Mouse (Mus musculus) forebrain, embryonic 15.5 days (tissue): ENCODE data around the gene Tfdp2. TPM values are rescaled to one million over a fixed set of nuclear protein-coding genes. Genes with fewer than 3 reads are reported as not detected.

Experiments
- ATAC-seq: fragments of 200-750 bp; cut with Nextera tagmentation; replicated peaks from 2 replicates; pipeline ENCODE4 v1.8.0; 2017; ENCODE audit warnings: mild to moderate bottlenecking, moderate TSS enrichment, moderate library complexity
- H3K27ac ChIP-seq: fragments of 300-500 bp; sonication (generic); replicated peaks from 2 replicates; pipeline ENCODE4 v1.5.1; 2015; ENCODE audit warnings: mild to moderate bottlenecking, inconsistent platforms
- H3K27me3 ChIP-seq: fragments of 300-500 bp; sonication (generic); 2 replicates; pipeline ENCODE4 v1.6.1; 2015; ENCODE audit warnings: inconsistent platforms
- H3K36me3 ChIP-seq: fragments of 300-500 bp; sonication (generic); 2 replicates; pipeline ENCODE4 v1.6.1; 2015; ENCODE audit warnings: mild to moderate bottlenecking, inconsistent platforms
- H3K4me1 ChIP-seq: fragments of 300-500 bp; sonication (generic); 2 replicates; pipeline ENCODE4 v1.6.1; 2015; ENCODE audit warnings: inconsistent platforms
- H3K4me2 ChIP-seq: fragments of 300-500 bp; sonication (generic); replicated peaks from 2 replicates; pipeline ENCODE4 v1.6.1; 2015; ENCODE audit warnings: mild to moderate bottlenecking, inconsistent platforms
- H3K4me3 ChIP-seq: fragments of 300-500 bp; sonication (generic); 2 replicates; pipeline ENCODE4 v1.5.1; 2015; ENCODE audit warnings: mild to moderate bottlenecking, inconsistent platforms
- H3K9ac ChIP-seq: fragments of 300-500 bp; sonication (generic); replicated peaks from 2 replicates; pipeline ENCODE4 v1.6.1; 2015; ENCODE audit warnings: mild to moderate bottlenecking, inconsistent platforms
- H3K9me3 ChIP-seq: fragments of 300-500 bp; sonication (generic); 2 replicates; pipeline ENCODE4 v1.6.1; 2016; ENCODE audit warnings: inconsistent platforms
- WGBS: fragments of 180-500 bp; shearing (Covaris S2); methylation state at CpG from one replicate; pipeline ENCODE4 v1.1.7; 2015; ENCODE audit warnings: mixed read lengths; 5-methylcytosine and 5-hydroxymethylcytosine counted together
- polyA plus RNA-seq: library from polyadenylated mRNA; unstranded; fragments of >200 nt; fragmentation: Nextera tagmentation; extraction: Ambion mirVana; gene quantifications from 2 replicates; pipeline ENCODE4 v1.2.1, GENCODE M21; 2015

Tfdp2 gene
- polyA plus RNA-seq, 1 experiment from 2014 or later, result 34.7 TPM

DNA sequence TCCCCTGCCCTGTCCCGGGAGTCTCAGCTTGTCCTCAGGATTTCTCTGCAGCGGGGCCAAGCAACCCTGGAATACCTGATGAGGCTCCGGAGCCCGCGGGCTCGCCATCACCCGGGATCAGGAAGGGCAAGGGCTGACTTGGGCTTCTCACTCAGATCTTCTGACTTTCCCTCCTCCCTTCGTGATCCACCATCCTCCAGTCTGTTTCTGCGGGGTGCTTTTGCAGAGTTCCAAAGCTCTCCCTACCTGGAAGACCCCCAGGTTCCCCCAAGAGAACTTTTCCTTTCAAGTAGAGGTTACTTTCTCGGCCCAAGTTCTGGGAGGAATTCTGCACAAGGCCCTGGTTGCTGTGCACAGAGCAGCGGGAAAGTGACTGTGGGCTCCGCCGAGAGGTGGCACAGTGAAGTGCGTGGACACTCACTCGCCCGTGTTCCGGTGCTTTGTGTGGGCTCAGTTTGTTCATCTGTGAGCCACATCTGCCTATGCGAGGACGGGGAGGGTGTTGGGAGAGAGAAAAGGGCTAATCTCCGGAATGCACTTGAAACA, 634 bp downstream of the Tfdp2 start:
- H3K4me3 ChIP-seq, result peak overlapping the region; percentile 64
- H3K4me2 ChIP-seq, result peak overlapping the region; percentile 95
- no peaks in the 10 kb centered on the region for H3K36me3 ChIP-seq
- no peak; the same call in 1 of the 2 replicates for ATAC-seq
- no peaks in the 10 kb centered on the region for H3K27me3 ChIP-seq
- H3K9me3 ChIP-seq, result no peaks in the 10 kb centered on the region
- H3K9ac ChIP-seq, result peak overlapping the region; percentile 68
- H3K4me1 ChIP-seq, result peaks cover 14% of the 10 kb centered on the region
- under 1% methylated on average over 20 of the region's 20 CpGs for WGBS
- peak overlapping the region; percentile 62 for H3K27ac ChIP-seq

GRCm38 (mm10) chr9:96197806-96198205, 1.7 kb downstream of the Tfdp2 start:
- WGBS, result 72% methylated on average over 9 of the region's 9 CpGs
- H3K9ac ChIP-seq, result no peak overlapping the region
- H3K4me3 ChIP-seq, result no peak overlapping the region
- H3K9me3 ChIP-seq, result no peaks in the 10 kb centered on the region
- H3K27me3 ChIP-seq, result no peaks in the 10 kb centered on the region
- H3K36me3 ChIP-seq, result no peaks in the 10 kb centered on the region
- peak overlapping the region; percentile 95; the same call in 1 of the 2 replicates for H3K4me2 ChIP-seq
- no peak for ATAC-seq
- H3K27ac ChIP-seq, result no peak overlapping the region
- H3K4me1 ChIP-seq, result peaks cover 14% of the 10 kb centered on the region

GRCm38 (mm10) chr9:96203663-96204062, 7.6 kb downstream of the Tfdp2 start:
- no peak for ATAC-seq
- H3K36me3 ChIP-seq, result no peaks in the 10 kb centered on the region
- no peaks in the 10 kb centered on the region for H3K4me1 ChIP-seq
- no peak overlapping the region for H3K27ac ChIP-seq
- no peak overlapping the region for H3K4me3 ChIP-seq
- no peaks in the 10 kb centered on the region for H3K27me3 ChIP-seq
- no peaks in the 10 kb centered on the region for H3K9me3 ChIP-seq
- no peak overlapping the region for H3K9ac ChIP-seq
- whole genome bisulfite sequencing, result 97% methylated on average over 3 of the region's 3 CpGs
- no peak overlapping the region for H3K4me2 ChIP-seq

DNA sequence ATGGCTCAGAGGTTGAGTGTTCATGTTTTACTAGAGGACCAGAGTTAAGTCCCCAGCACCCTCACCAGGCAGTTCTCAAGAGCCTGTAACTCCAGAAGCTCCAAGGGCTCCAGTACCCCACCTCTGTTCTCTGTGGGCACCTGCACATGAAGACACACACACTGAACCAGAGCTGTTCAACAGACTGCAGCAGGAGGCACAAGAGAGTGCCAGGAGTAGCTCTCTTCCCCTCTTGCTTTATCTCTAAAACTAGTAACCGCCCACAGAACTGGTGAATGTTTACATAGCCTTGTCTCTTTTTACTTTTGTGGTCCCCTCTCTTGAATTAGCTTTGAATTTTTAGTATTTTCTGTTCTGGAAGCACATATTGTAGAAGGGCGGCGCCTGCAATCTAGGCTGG, 11.4 kb downstream of the Tfdp2 start:
- H3K9ac ChIP-seq, result no peak overlapping the region
- no peaks in the 10 kb centered on the region for H3K4me1 ChIP-seq
- no peak overlapping the region for H3K4me3 ChIP-seq
- H3K36me3 ChIP-seq, result no peaks in the 10 kb centered on the region
- H3K4me2 ChIP-seq, result no peak overlapping the region
- H3K27me3 ChIP-seq, result no peaks in the 10 kb centered on the region
- no peak overlapping the region for H3K27ac ChIP-seq
- WGBS, result 96% methylated on average over 3 of the region's 3 CpGs
- no peaks in the 10 kb centered on the region for H3K9me3 ChIP-seq
- ATAC-seq, result no peak

- WGBS, result 85% methylated on average over 3 of the region's 3 CpGs
- ATAC-seq, result no peak
- no peaks in the 10 kb centered on the region for H3K27me3 ChIP-seq
Observed at GRCm38 (mm10) chr9:96213036-96213645, 17.1 kb downstream of the Tfdp2 start.

DNA sequence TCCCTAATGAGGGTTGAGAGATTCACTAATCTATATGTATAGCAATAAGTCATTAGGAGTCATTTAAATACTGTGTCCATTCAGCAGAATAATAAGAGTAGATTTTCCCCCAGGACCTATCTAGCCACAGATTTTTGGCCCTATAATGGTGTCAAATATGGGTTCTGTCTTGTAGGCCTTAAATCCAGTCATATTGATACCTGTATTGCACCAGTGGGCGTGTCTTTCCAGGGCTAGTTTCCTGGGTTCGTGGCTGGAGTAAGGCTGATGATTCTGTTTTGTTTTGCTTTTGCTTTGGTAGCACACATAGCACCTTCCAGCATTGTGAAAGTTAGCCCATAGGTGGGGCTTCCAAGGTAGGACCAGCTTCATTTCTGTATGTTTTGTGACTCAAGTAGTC, 18.1 kb downstream of the Tfdp2 start:
- WGBS, result 91% methylated on average over 2 of the region's 2 CpGs
- no peak for ATAC-seq
- H3K9me3 ChIP-seq, result no peaks in the 10 kb centered on the region

More at GRCm38 (mm10) chr9:96213036-96213645, 17.1 kb downstream of the Tfdp2 start:
- Histone ChIP-seq H3K27ac (no peak overlapping the region), H3K4me1 (peaks cover under 1% of the 10 kb centered on the region; the same call in 1 of the 2 replicates), H3K4me3 (no peak overlapping the region), H3K36me3 (no peaks in the 10 kb centered on the region), H3K9ac (no peak overlapping the region), H3K9me3 (no peaks in the 10 kb centered on the region), H3K4me2 (no peak overlapping the region)

GRCm38 (mm10) chr9:96217299-96217698, 21.2 kb downstream of the Tfdp2 start:
- 97% methylated on average over 1 of the region's 1 CpGs for WGBS
- no peak overlapping the region for H3K4me2 ChIP-seq
- H3K4me3 ChIP-seq, result no peak overlapping the region
- H3K36me3 ChIP-seq, result no peaks in the 10 kb centered on the region
- H3K9ac ChIP-seq, result no peak overlapping the region
- no peaks in the 10 kb centered on the region for H3K27me3 ChIP-seq
- H3K4me1 ChIP-seq, result peaks cover 17% of the 10 kb centered on the region
- H3K27ac ChIP-seq, result no peak overlapping the region
- ATAC-seq, result no peak
- no peaks in the 10 kb centered on the region for H3K9me3 ChIP-seq

More for the DNA sequence above, 18.1 kb downstream of the Tfdp2 start:
- H3K9ac ChIP-seq, result no peak overlapping the region
- no peaks in the 10 kb centered on the region for H3K27me3 ChIP-seq
- H3K27ac ChIP-seq, result no peak overlapping the region
- no peaks in the 10 kb centered on the region for H3K36me3 ChIP-seq
- peaks cover 7% of the 10 kb centered on the region; the same call in 1 of the 2 replicates for H3K4me1 ChIP-seq
- no peak overlapping the region for H3K4me2 ChIP-seq
- no peak overlapping the region for H3K4me3 ChIP-seq

DNA sequence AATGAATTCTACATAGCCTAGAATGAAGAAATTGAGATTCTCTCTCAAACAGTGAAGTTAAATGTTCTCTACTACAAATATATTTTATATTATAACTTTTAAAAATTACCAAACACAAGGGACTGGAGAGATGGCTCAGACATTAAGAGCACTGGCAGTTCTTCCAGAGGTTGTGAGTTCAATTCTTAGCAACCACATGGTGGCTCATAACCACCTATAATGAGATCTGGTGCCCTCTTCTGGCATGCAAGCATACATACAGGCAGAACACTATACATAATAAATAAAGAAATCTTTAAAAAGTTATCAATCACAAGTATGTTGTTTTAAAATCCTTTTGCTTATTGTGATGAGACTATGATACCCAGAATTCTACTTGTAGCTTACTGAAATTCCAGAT, 21.7 kb downstream of the Tfdp2 start:
- H3K36me3 ChIP-seq, result no peaks in the 10 kb centered on the region
- H3K4me1 ChIP-seq, result peaks cover 17% of the 10 kb centered on the region
- no peaks in the 10 kb centered on the region for H3K27me3 ChIP-seq
- H3K9ac ChIP-seq, result no peak overlapping the region
- no peak overlapping the region for H3K27ac ChIP-seq
- no peaks in the 10 kb centered on the region for H3K9me3 ChIP-seq
- no peak overlapping the region for H3K4me3 ChIP-seq
- H3K4me2 ChIP-seq, result no peak overlapping the region
- ATAC-seq, result no peak

GRCm38 (mm10) chr9:96219114-96219669, 23.1 kb downstream of the Tfdp2 start:
- H3K9ac ChIP-seq, result no peak overlapping the region
- H3K4me1 ChIP-seq, result peaks cover 17% of the 10 kb centered on the region
- H3K4me2 ChIP-seq, result no peak overlapping the region
- ATAC-seq, result peak; percentile 82
- H3K9me3 ChIP-seq, result no peaks in the 10 kb centered on the region
- 0 out of 2 replicates have a peak overlapping the region, but pooled peaks have one; percentile 21 for H3K27ac ChIP-seq
- WGBS, result 47% methylated on average over 2 of the region's 2 CpGs
- H3K4me3 ChIP-seq, result no peak overlapping the region
- H3K27me3 ChIP-seq, result no peaks in the 10 kb centered on the region
- no peaks in the 10 kb centered on the region for H3K36me3 ChIP-seq

GRCm38 (mm10) chr9:96220419-96220818, 24.3 kb downstream of the Tfdp2 start:
- no peak overlapping the region for H3K4me3 ChIP-seq
- no peaks in the 10 kb centered on the region for H3K36me3 ChIP-seq
- H3K4me2 ChIP-seq, result no peak overlapping the region
- no peaks in the 10 kb centered on the region for H3K9me3 ChIP-seq
- H3K27me3 ChIP-seq, result no peaks in the 10 kb centered on the region
- H3K9ac ChIP-seq, result no peak overlapping the region
- H3K4me1 ChIP-seq, result peaks cover 17% of the 10 kb centered on the region
- peak; percentile 66; the same call in 1 of the 2 replicates for ATAC-seq
- H3K27ac ChIP-seq, result peak overlapping the region; percentile 34; the same call in 1 of the 2 replicates

DNA sequence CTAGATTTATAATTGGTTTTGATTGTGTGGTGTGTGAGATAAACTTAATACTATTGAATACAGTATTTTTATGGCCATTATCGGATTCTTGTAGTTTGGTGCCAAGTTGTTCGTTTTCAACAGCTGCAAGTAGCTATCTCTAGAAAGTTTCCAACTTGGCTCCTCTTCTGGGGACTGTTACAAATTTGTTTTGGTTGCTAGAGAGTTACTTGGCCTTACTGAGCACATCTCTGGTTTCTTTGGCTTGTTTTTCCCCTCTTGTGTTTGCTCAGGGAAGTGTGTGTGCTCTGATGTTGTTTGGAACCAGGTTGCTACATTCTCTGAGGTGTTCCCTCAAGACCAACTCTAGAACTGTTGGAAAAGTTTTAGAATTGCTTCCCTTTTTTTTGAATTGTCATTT, 27.2 kb downstream of the Tfdp2 start:
- H3K4me2 ChIP-seq, result no peak overlapping the region
- WGBS, result 68% methylated on average over 2 of the region's 2 CpGs
- H3K9ac ChIP-seq, result no peak overlapping the region
- H3K4me3 ChIP-seq, result no peak overlapping the region
- no peaks in the 10 kb centered on the region for H3K9me3 ChIP-seq
- no peak overlapping the region for H3K27ac ChIP-seq
- H3K27me3 ChIP-seq, result no peaks in the 10 kb centered on the region
- peaks cover 16% of the 10 kb centered on the region for H3K4me1 ChIP-seq
- ATAC-seq, result no peak
- H3K36me3 ChIP-seq, result no peaks in the 10 kb centered on the region

DNA sequence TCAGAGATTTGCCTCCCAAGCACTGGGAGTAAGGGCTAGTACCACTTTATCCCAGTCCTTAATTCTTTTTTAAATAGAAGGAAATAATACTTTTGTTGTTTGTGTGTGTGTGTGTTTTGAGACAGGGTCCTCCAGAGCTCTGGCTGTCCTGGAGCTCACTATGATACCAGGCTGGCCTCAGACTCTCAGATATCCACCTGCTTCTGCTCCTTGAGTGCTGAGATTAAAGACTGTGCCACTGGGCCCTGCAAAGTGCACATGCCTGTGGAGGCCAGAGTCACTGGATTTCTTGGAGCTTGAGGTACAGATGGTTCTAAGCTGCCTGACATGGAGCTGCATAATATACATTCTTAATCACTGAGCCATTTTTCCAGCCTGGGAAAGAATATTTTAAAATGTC, 32.2 kb downstream of the Tfdp2 start:
- H3K9me3 ChIP-seq, result no peaks in the 10 kb centered on the region
- no peaks in the 10 kb centered on the region for H3K27me3 ChIP-seq
- no peaks in the 10 kb centered on the region for H3K4me1 ChIP-seq
- H3K27ac ChIP-seq, result no peak overlapping the region
- no peak overlapping the region for H3K4me3 ChIP-seq
- no peak overlapping the region for H3K9ac ChIP-seq
- no peak for ATAC-seq
- no peak overlapping the region for H3K4me2 ChIP-seq
- no peaks in the 10 kb centered on the region for H3K36me3 ChIP-seq
